Mouse (Mus musculus) T-helper 1 cell (primary cell): Measurements from ENCODE around the gene Rps17.

Experiments used
- in situ Hi-C: fragments of 300-600 bp; cut with MboI, MseI; formaldehyde crosslinking; loops from one replicate; pipeline ENCODE4 v1.15.1; 2025; ENCODE audit warnings: high pct_unique_total_duplicates

The Rps17 gene

GRCm38 (mm10) chr7:81344544-81345446 lies at the start of gene Rps17:
TSS of gene Rps17 (minus strand) at chr7:81345254.
- in situ Hi-C loops: loop anchor here (5.0 kb wide), 1 partner anchor 182 kb away; no protein-coding TSS in a partner anchor

- in situ Hi-C loops: no loop called here
Observed at GRCm38 (mm10) chr7:81379363-81379762, 34.3 kb upstream of the Rps17 start.

- in situ Hi-C loops: no loop called here
Observed at GRCm38 (mm10) chr7:81372337-81372920, 27.4 kb upstream of the Rps17 start.

- in situ Hi-C loops: no loop called here
Observed at GRCm38 (mm10) chr7:81371811-81372210, 26.8 kb upstream of the Rps17 start.

- in situ Hi-C loops: no loop called here
Observed at GRCm38 (mm10) chr7:81369724-81370123, 24.7 kb upstream of the Rps17 start.

GRCm38 (mm10) chr7:81367946-81368345 lies 22.9 kb upstream of the Rps17 start:
- in situ Hi-C loops: no loop called here

- in situ Hi-C loops: loop anchor here (10.0 kb wide), 1 partner anchor 158 kb away; no protein-coding TSS in a partner anchor
Observed at GRCm38 (mm10) chr7:81356975-81357374, 11.9 kb upstream of the Rps17 start.

- in situ Hi-C loops: loop anchor here (10.0 kb wide), 1 partner anchor 158 kb away; no protein-coding TSS in a partner anchor
Observed at GRCm38 (mm10) chr7:81356360-81356759, 11.3 kb upstream of the Rps17 start.

GRCm38 (mm10) chr7:81355746-81356145 lies 10.7 kb upstream of the Rps17 start:
- in situ Hi-C loops: loop anchor here (10.0 kb wide), 1 partner anchor 159 kb away; no protein-coding TSS in a partner anchor

GRCm38 (mm10) chr7:81351826-81352225 lies 6.8 kb upstream of the Rps17 start:
- in situ Hi-C loops: loop anchor here (10.0 kb wide), 1 partner anchor 163 kb away; no protein-coding TSS in a partner anchor

- in situ Hi-C loops: no loop called here
Observed at GRCm38 (mm10) chr7:81348206-81348605, 3.2 kb upstream of the Rps17 start.

GRCm38 (mm10) chr7:81345447-81346170 lies 555 bp upstream of the Rps17 start:
- in situ Hi-C loops: no loop called here

GRCm38 (mm10) chr7:81343831-81344230 lies 1.2 kb downstream of the Rps17 start:
- in situ Hi-C loops: loop anchor here (5.0 kb wide), 1 partner anchor 182 kb away; no protein-coding TSS in a partner anchor

GRCm38 (mm10) chr7:81343316-81343715 lies 1.7 kb downstream of the Rps17 start:
- in situ Hi-C loops: loop anchor here (5.0 kb wide), 1 partner anchor 181 kb away; no protein-coding TSS in a partner anchor

GRCm38 (mm10) chr7:81342356-81343094 lies 2.5 kb downstream of the Rps17 start:
- in situ Hi-C loops: loop anchor here (5.0 kb wide), 1 partner anchor 180 kb away; no protein-coding TSS in a partner anchor

- in situ Hi-C loops: loop anchor here (5.0 kb wide), 1 partner anchor 179 kb away; no protein-coding TSS in a partner anchor
Observed at GRCm38 (mm10) chr7:81341563-81341962, 3.5 kb downstream of the Rps17 start.

GRCm38 (mm10) chr7:81339783-81340182 lies 5.3 kb downstream of the Rps17 start:
- in situ Hi-C loops: loop anchor here (5.0 kb wide), 1 partner anchor 177 kb away; no protein-coding TSS in a partner anchor

- in situ Hi-C loops: no loop called here
Observed at GRCm38 (mm10) chr7:81338522-81338873, 6.6 kb downstream of the Rps17 start.

- in situ Hi-C loops: no loop called here
Observed at GRCm38 (mm10) chr7:81337785-81338521, 7.1 kb downstream of the Rps17 start.

- in situ Hi-C loops: no loop called here
Observed at GRCm38 (mm10) chr7:81336432-81336786, 8.6 kb downstream of the Rps17 start.
